Mouse (Mus musculus) lung, postnatal 0 days (tissue): ENCODE results near the gene Insl5. TPM values are rescaled to one million over a fixed set of nuclear protein-coding genes. Genes with fewer than 3 reads are reported as not detected.

Source experiments
- ATAC-seq: fragments of 200-750 bp; cut with Nextera tagmentation; 2 replicates; pipeline ENCODE4 v1.8.0; 2017; ENCODE audit warnings: moderate library complexity
- DNase-seq: peaks from one replicate; pipeline ENCODE4 v3.0.0-alpha.2; 2016; ENCODE audit warnings: low spot score
- H3K27ac ChIP-seq: fragments of 300-500 bp; sonication (generic); 2 replicates; pipeline ENCODE4 v1.5.1; 2014; ENCODE audit warnings: antibody characterized with exemption, mild to moderate bottlenecking, low read length, mixed read lengths
- H3K27me3 ChIP-seq: fragments of 300-500 bp; sonication (generic); replicated peaks from 2 replicates; pipeline ENCODE4 v1.6.1; 2014; ENCODE audit warnings: low read length, mixed read lengths; ENCODE audit not compliant: insufficient read depth
- H3K36me3 ChIP-seq: fragments of 300-500 bp; sonication (generic); 2 replicates; pipeline ENCODE4 v1.6.1; 2014; ENCODE audit warnings: low read length, mixed read lengths; ENCODE audit not compliant: insufficient read depth
- H3K4me1 ChIP-seq: fragments of 300-500 bp; sonication (generic); 2 replicates; pipeline ENCODE4 v1.6.1; 2014; ENCODE audit warnings: antibody characterized with exemption, low read depth, low read length, mixed read lengths; ENCODE audit not compliant: insufficient read depth
- H3K4me2 ChIP-seq: fragments of 300-500 bp; sonication (generic); replicated peaks from 2 replicates; pipeline ENCODE4 v1.6.1; 2014; ENCODE audit warnings: low read depth, mild to moderate bottlenecking, low read length, moderate library complexity, mixed read lengths
- H3K4me3 ChIP-seq: fragments of 300-500 bp; sonication (generic); 2 replicates; pipeline ENCODE4 v1.5.1; 2014; ENCODE audit warnings: low read depth, low read length
- H3K9ac ChIP-seq: fragments of 300-500 bp; sonication (generic); replicated peaks from 2 replicates; pipeline ENCODE4 v1.6.1; 2014; ENCODE audit warnings: low read depth, mild to moderate bottlenecking
- H3K9me3 ChIP-seq: fragments of 300-500 bp; sonication (generic); 2 replicates; pipeline ENCODE4 v1.6.1; 2016; ENCODE audit warnings: low read length, mixed read lengths
- CTCF ChIP-seq: IDR thresholded peaks from 2 replicates; pipeline ENCODE4 v1.5.1; 2016; ENCODE audit warnings: antibody characterized with exemption, mild to moderate bottlenecking
- EP300 ChIP-seq: IDR thresholded peaks from 2 replicates; pipeline ENCODE4 v1.6.1; 2016; ENCODE audit warnings: antibody characterized with exemption, mild to moderate bottlenecking, control low read depth
- WGBS: fragments of 180-500 bp; shearing (Covaris S2); extraction: QIAGEN DNeasy Blood & Tissue Kit; methylation state at CpG from one replicate; pipeline ENCODE4 v1.1.7; 2014; 5-methylcytosine and 5-hydroxymethylcytosine counted together
- polyA plus RNA-seq: library from polyadenylated mRNA; unstranded; fragments of >200 nt; fragmentation: Nextera tagmentation; extraction: Ambion mirVana; gene quantifications from 2 replicates; pipeline ENCODE4 v1.2.1, GENCODE M21; 2015

The Insl5 gene
- polyA plus RNA-seq, 1 experiment from 2014 or later: not detected

DNA sequence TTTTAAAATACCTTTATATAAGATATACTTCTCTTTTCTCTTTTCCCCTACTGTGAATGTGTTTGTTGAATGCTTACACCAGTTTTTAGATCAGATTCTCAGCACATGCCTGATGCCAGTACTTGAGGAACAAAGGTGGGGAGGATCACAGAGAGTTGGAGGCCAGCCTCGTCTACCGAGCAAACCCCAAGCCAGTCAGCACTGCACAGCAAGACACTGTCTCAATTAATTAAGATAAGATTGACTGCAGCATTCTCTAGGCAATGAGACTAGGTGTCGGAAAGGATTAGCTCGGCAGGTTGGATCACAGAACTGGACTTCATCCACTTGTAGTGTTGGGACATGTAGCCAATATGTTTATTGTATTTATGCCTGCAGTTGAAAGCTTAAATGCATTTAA, 39.3 kb downstream of the Insl5 start:
- H3K4me1 ChIP-seq: no peaks in the 10 kb centered on the region
- WGBS: 61% methylated on average over 4 of the region's 4 CpGs
- no peak for TF ChIP-seq CTCF
- no peak for TF ChIP-seq EP300
- H3K36me3 ChIP-seq: no peaks in the 10 kb centered on the region
- H3K9me3 ChIP-seq: no peaks in the 10 kb centered on the region
- no peak overlapping the region for H3K4me3 ChIP-seq
- H3K27me3 ChIP-seq: no peaks in the 10 kb centered on the region
- H3K9ac ChIP-seq: no peak overlapping the region
- ATAC-seq: no peak
- H3K27ac ChIP-seq: no peak overlapping the region
- no peak for DNase-seq
- H3K4me2 ChIP-seq: no peak overlapping the region

DNA sequence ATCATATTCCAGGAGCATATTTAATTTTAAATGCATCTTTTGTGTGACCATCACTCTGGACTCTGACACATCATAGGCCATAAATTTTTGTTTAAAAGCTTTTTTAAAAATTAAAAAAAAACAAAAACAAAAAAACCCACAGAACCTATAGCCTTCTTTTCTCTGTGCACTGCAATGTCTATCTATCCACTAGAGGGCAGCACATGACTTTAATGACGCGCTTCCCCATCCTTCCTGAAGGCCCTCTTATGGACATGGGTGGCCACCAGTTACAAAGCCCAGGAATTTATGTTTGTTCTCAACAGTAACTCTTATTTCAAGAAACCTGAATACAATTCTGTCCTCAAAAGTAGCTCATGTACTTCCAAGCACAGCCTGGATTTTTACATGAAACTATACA, 39.7 kb downstream of the Insl5 start:
- Histone ChIP-seq H3K9me3 (no peaks in the 10 kb centered on the region), H3K4me1 (no peaks in the 10 kb centered on the region), H3K27ac (no peak overlapping the region), H3K9ac (no peak overlapping the region), H3K27me3 (no peaks in the 10 kb centered on the region), H3K4me2 (no peak overlapping the region), H3K36me3 (no peaks in the 10 kb centered on the region), H3K4me3 (no peak overlapping the region)
- TF ChIP-seq EP300 (no peak), CTCF (peak; percentile 89)
- 2% methylated on average over 2 of the region's 2 CpGs for WGBS
- DNase-seq: peak; percentile 89
- peak; percentile 57; the same call in 1 of the 2 replicates for ATAC-seq

DNA sequence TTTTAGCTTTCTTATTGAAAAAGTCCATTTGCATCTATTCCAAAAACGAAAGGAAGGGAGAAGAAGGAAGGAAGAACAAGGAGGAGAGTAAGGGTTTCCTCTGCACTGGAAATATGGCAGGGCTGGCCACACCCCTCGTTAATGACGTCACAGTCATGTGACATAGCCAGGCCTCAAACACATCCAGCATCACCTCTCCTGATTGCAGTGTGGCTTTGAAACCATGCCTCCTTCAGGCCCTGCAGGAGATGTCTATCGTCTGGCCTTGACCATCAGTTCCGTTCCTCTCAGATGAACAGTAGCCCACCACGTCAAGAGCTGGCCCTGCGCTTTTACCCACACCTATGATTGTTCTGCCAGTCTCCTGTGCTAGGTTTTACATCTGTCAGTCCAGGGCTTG, 40.5 kb downstream of the Insl5 start:
- no peak for ATAC-seq
- no peak overlapping the region for H3K4me3 ChIP-seq
- 60% methylated on average over 7 of the region's 7 CpGs for WGBS
- no peaks in the 10 kb centered on the region for H3K4me1 ChIP-seq
- no peak overlapping the region for H3K27ac ChIP-seq
- H3K9ac ChIP-seq: no peak overlapping the region
- H3K27me3 ChIP-seq: no peaks in the 10 kb centered on the region
- TF ChIP-seq CTCF (no peak), EP300 (no peak)
- DNase-seq: no peak
- H3K36me3 ChIP-seq: no peaks in the 10 kb centered on the region
- no peaks in the 10 kb centered on the region for H3K9me3 ChIP-seq
- no peak overlapping the region for H3K4me2 ChIP-seq

DNA sequence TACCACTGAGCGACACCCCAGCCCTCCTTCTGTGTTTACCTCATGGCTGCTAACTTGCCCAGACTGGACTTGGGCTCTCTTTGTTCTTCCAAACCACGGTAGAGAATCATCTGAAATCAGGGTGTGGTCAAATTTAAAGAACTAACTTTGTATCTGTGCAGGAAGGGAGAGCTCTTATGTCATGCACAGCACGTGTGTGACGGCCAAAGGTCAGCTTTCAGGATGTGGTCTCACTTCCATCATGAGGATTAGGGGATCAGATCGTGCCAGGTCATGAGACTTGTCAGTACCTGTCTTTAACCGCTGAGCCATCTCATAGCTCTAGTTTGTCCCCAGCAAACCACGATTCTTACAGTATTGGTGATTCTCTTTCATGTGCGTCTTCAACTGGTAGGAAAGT, 44.9 kb downstream of the Insl5 start:
- Histone ChIP-seq H3K36me3 (no peaks in the 10 kb centered on the region), H3K9ac (no peak overlapping the region), H3K27me3 (no peaks in the 10 kb centered on the region), H3K27ac (no peak overlapping the region), H3K4me2 (no peak overlapping the region), H3K9me3 (no peaks in the 10 kb centered on the region), H3K4me3 (no peak overlapping the region), H3K4me1 (peaks cover 7% of the 10 kb centered on the region; the same call in 1 of the 2 replicates)
- DNase-seq (no peak), ATAC-seq (no peak)
- WGBS: 71% methylated on average over 8 of the region's 8 CpGs
- TF ChIP-seq EP300 (no peak), CTCF (no peak)

DNA sequence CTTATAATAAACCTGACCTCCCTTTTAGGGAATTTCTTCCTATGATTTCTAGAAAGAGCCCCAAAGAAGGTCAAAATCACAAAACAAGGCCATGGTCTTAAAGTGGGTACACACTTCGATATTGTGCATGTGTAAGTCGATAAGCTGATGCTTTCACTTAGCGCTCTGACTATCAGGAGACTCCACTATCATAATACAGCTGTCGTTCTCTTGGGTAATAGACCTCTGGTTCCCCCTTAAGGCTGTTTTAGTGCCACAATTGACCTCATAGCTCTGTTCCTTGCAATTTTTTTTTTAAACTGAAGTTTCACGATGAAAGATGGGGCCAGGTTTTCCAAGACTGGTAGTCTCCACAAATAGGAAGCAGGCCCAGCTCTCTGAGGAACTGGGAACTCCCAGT, 47.3 kb downstream of the Insl5 start:
- Histone ChIP-seq H3K27ac (no peak overlapping the region), H3K4me3 (peak overlapping the region; percentile 20; the same call in 1 of the 2 replicates), H3K27me3 (no peaks in the 10 kb centered on the region), H3K36me3 (no peaks in the 10 kb centered on the region), H3K4me1 (peaks cover 7% of the 10 kb centered on the region; the same call in 1 of the 2 replicates), H3K9ac (no peak overlapping the region), H3K9me3 (no peaks in the 10 kb centered on the region), H3K4me2 (peak overlapping the region; percentile 52; the same call in 1 of the 2 replicates)
- ATAC-seq (no peak), DNase-seq (peak; percentile 26)
- 0 out of 2 replicates have a peak, but pooled peaks have one; percentile 27 for TF ChIP-seq CTCF
- TF ChIP-seq EP300: no peak
- WGBS: 53% methylated on average over 5 of the region's 5 CpGs

DNA sequence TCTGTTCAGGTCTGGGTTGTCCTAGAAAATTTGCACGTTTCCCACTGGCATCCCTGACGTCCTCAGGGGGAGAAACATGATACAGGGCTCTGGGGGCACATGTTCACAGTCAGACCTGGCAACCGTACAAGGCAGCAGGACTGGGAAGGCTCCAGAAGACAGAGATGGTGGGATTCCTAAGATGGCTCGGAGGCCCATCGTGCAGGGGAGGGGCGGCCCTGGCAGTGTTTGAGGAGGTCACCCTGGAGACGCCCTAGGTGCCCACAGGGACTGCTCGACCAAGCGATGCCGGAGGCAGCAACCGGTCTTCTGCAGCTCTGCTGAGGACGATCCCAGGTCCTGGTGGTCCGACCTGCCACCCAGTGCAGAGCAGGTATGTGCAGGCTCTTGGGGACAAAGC, 48.2 kb downstream of the Insl5 start, which contains the start of gene Tctex1d1:
Gene Tctex1d1, plus strand, starts transcription at position 167 of the 400 bp plus-strand sequence.
- no peak for DNase-seq
- H3K27ac ChIP-seq: no peak within 1 kb of the TSS
- H3K27me3 ChIP-seq: no peaks in the 10 kb centered on the region
- no peak for TF ChIP-seq EP300
- no peak for TF ChIP-seq CTCF
- peak within 1 kb of the TSS; percentile 20; the same call in 1 of the 2 replicates for H3K4me3 ChIP-seq
- H3K9me3 ChIP-seq: no peaks in the 10 kb centered on the region
- H3K9ac ChIP-seq: no peak within 1 kb of the TSS
- no peak for ATAC-seq
- WGBS: 5% methylated on average over 13 of the region's 13 CpGs
- peak within 1 kb of the TSS; percentile 52 for H3K4me2 ChIP-seq
- peaks cover 7% of the 10 kb centered on the region; the same call in 1 of the 2 replicates for H3K4me1 ChIP-seq
- H3K36me3 ChIP-seq: no peaks in the 10 kb centered on the region
